Mouse (Mus musculus) neural tube, embryonic 10.5 days (tissue): ENCODE measurements at regions not wholly inside any gene's neighbourhood (a gene's known extent, or its start where the extent isn't known, plus 50 kb on each side); places are given as distances from the start of the nearest gene placed in this dataset.

Source experiments
- DNase-seq: peaks from one replicate; pipeline ENCODE4 v3.0.0-alpha.2; 2017; ENCODE audit warnings: low spot score; ENCODE audit errors: extremely low spot score

DNA sequence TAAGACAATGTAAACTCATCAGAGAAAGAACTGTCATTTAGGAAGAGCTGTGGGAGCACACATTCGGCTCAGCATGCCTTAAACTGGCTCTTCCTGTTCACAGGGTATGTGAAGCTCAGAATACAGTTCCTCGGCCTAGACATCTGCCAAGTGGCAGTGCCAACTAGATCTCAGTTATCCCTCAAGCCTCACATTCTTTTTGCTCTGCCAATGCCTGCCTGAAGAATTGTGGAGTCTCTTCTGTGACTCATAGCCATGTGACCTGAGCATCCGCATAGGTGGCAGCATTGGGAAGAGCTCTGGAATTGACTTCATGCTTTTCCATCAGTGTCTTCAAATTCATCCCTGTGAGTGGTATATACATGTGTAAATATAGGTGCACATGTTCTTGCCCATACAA lies 59.7 kb downstream of the Prlhr start:
- DNase-seq = no peak

DNA sequence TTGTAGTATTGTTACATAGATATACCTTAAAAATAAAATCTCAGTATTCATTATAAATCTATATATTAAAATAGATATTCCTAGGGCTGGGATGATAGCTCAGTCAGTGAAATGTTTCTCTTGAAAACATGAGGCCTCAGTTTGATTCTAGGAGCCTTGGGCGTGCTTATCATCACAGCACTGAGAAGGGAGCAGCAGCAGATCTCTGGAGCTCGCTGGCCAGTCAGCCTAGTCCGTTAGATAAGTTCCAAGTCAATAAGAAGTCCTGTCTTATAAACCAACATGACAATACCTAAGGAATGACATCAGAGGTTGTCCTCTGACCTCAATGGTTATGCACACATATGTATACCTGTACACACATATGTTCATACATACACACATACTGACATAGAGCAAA lies 68.7 kb downstream of the Prlhr start:
- DNase-seq = no peak

DNA sequence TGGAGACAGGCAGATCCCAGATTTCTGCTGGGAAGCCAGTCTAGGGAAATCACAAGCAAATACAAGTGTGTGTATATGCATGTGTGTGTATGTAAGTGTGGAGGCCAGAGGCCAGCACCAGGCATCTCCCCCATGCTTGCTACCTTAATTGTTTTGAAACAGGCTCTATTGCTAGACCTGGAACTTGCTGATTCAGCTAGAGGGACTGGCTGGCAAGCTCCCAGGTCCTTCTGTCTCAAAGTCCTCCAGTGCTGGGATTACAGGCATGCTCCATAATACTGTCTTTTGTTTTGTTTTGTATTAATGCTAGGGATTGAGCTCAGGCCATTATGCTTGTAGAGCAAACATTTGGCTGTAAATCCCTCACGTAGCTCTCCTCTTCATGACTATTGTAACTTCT lies 70.4 kb downstream of the Prlhr start:
- no peak for DNase-seq

- DNase-seq = no peak
These were observed 71.5 kb downstream of the Prlhr start for GRCm38 (mm10) chr19:60396604-60397003.

- no peak for DNase-seq
These were observed 81.4 kb downstream of the Prlhr start for GRCm38 (mm10) chr19:60386563-60387241.

DNA sequence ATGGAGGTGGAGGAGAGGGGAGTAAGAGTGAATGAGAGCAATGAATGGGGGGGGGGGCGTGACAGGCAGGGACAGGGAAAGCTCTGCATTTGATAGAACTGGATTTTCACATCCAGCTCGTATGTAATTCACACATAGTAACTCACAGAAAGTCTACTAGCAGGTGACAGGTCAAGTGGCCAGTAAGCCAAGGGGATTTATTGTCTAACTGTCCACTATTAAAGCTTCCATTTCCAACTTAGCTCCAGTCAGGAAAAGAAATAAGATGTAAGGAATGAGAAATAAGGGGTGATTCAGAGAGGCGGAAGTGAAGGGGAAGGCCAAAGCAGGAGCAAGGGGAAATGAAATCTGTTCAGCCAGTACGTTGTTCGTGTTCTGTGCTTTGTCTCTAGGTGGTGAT lies 83.4 kb downstream of the Prlhr start:
- no peak for DNase-seq

GRCm38 (mm10) chr19:60382661-60383060 lies 85.4 kb downstream of the Prlhr start:
- no peak for DNase-seq

DNA sequence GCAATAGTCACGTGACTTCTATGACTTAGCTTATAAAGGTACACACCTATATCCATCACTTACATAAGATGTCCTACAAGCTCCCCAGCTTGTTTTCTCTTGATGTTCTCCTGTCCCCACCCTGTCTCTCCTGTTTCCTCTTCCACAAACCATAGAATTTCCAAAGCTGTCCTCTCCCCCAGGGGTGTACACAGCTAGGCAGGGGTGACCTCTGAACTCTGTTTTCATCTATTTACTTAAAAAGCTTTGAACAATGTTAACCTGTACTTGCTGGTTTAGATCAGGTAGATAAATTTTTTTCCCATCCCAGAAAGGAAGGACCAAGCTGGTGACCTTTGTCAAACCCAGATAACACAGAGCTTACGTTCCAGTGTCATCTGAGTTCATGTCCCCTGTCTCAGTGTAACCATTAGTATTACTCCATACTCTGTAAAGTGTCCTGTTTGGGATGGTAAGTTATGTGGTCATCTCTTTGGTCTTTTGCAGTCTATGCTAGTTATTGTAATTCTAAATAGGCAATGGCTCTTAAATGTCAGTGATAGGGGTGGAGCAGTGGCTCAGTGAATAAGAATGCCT lies 89.0 kb downstream of the Prlhr start:
- no peak for DNase-seq

GRCm38 (mm10) chr19:60363988-60364599 lies 104.0 kb downstream of the Prlhr start:
- DNase-seq = no peak

- no peak for DNase-seq
These were observed 118.4 kb upstream of the Fam204a start for GRCm38 (mm10) chr19:60344911-60345310.

DNA sequence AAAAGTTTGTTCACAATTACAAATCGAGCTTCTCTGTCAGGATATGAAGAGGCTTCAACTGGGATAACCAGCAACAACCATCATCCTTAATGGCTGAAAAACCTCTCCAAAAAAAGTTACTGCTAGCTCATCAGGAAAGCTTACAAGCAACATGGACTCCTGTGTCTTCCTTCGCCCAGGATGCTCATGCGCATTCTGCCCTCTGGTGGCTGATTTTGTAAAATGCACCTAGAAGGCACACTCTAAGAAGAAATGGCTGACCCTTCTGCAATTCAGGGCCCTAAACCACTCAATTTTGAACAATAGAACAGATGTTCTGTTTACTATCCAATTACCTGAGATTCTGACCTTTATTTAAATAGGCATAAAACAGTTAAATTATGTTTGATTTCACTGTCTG lies 115.0 kb upstream of the Fam204a start:
- peak; percentile 69 for DNase-seq

GRCm38 (mm10) chr19:60340234-60340633 lies 113.7 kb upstream of the Fam204a start:
- DNase-seq = no peak

DNA sequence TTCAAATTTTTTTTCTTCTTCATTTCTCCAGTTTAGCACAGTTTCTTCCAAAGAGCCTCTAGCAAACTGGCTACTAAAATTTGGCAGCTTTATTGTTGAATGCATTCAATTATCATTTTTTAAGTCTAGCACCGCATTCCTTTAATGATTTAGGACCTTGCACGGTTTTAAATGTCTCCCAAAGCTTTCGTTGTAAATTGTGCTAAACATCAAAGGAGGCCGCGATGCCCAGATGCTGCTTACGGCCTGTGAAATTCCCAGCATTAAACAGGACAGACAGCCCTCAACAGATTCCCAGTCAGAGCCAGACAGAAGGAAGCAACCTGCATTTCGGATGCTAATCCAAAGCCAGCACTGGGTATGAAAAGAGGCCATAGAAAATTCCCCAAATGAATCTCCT lies 108.0 kb upstream of the Fam204a start:
- DNase-seq = no peak

DNA sequence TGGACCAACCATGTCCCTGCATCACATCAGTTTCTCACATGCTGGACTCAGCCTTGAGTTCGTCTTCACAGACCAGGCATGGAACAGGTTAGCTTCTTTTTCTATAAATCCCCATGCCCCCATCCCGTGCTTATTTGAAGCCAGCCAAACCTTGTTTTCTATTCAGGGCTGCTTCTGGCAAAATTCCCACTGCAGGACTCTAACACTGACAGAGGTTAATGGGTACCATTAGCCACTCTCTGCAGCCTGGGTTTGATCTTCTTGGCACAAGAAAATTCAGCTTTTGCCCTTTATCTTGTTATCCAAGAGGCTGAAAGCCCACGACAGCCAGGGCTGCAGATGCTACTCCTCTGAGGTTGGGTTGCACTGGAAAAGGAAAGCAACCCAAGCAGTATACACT lies 101.8 kb upstream of the Fam204a start:
- DNase-seq = no peak

DNA sequence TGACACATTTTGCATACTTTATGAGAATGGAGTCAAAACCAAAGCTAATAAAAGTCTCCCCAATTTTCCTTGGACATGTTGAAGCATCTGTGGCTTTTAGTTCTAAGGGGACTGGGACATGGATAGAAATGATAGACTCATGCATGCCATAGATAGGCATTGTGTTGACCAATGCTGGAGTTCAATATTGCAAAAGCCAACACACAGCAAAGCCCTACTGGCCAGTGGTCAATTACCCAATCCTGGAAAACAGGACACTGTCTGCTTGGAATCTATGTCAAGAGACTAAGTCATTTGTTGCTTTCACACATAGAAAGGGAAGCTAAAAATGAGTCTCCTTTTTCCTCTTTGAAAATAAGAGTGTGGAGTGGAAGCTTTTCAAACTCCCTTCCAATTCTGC lies 99.1 kb upstream of the Fam204a start:
- no peak for DNase-seq

DNA sequence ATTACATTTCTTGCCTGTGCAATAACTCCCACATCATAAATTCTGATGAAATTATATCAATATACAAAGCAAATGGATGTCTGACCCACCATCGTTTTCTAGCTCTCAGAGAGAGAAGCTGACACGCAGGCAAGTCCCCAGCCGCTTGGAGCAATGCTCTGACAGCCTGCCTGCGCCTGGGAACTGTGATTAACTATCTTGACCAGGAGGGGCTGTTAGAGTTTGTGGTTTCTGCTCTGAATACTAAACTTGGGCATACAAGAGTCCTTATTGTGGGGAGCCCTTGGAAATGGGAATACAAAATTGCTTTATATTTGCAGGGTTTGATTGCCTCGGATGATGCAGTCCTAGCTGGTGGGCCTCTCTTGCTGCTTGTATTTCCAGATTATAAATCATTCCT lies 98.6 kb upstream of the Fam204a start:
- DNase-seq = no peak

DNA sequence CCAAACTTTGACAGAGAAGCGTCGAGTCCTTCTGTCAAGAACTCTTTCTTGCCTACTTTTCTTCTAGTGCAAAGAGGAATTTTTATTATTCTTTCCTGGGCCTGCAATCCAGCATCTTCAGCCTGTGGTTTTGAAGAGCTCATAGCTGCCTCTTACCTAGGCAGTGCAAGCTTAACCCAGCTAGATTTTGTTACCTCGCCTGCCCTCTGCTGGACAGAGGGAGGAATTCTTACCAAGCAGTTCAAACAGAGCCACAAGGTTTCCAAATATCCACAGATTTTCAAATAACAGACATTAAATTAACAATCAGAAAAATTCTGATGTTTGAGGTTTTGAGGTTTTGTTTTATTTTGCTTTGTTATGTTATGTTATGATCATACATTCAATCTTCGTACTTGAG lies 84.1 kb upstream of the Fam204a start:
- peak; percentile 70 for DNase-seq

DNA sequence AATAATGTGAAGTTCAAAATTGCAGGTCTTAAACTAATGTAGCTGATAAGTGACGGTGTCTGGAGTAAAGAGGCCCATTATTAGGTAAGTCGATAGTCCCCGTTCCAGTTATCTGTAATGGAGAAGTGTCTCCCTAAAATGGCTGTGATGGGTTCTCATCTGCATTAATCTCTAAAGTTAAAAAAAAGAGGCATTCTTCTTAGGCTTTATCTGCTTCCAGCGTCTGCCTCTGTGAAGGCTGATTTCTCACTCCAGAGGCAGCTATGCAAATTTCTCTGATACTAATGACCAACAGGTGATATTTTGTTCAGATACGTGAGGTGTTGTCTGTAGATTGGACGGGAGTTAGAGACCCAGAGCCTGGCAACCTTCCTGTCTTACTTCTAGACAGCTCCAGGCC lies 75.9 kb upstream of the Fam204a start:
- no peak for DNase-seq

- DNase-seq = no peak
These were observed 74.4 kb upstream of the Fam204a start for GRCm38 (mm10) chr19:60300891-60301290.

GRCm38 (mm10) chr19:60290244-60290643 lies 63.7 kb upstream of the Fam204a start:
- DNase-seq = no peak

DNA sequence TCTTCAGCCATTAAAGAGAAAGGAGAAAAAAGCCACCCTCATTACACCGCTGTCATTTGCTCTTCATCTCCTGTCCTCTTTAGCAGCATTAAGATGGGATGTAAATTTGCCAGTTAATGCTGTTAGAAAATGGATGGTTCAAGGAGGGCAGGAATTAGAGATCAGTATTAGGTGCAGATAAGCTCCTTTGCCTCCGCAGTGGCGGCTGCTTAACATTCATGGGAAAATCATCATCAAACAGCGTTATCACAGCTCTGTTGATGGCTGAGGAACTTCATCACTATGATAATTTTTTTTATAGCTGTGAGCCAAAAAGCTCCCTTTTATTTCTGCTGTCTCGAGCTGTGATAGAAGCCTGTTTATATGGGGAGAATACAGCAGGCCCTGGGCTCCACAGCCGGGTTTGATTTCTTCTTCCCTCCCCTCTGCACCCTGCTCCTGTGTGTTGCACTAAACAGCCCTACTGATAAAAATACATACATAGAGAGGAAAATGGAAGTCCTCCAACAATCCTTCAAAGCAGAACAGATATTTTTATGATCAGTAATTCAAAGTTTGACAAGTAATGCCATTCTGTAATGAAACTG lies 60.4 kb upstream of the Fam204a start:
- DNase-seq = no peak

DNA sequence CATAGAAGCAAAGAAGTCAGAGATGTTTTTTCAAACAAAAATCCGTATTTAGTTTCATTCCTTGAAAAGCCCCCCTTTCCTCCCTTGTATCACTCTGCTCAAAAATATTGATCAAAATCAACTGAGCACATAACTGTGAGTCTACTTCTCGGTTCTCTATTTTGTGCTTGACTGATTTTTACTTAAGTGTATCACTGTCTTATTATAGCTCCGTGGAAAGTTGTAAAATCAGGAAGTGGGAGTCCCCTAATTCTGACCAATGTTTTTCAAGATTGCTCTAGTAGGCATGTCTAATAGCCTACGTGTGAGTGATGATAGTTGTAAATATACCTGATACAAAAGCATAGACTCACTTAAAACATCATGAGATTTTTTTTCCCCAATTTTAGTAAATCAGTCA lies 58.4 kb upstream of the Fam204a start:
- no peak for DNase-seq
